Mouse (Mus musculus) E14TG2a.4 (cell line): ENCODE data around the gene Psmb9.

Experiments
- CTCF ChIP-seq: conservative IDR thresholded peaks from 2 replicates; pipeline ENCODE4 v1.5.1; 2014; ENCODE audit warnings: low read length
- NANOG ChIP-seq: IDR thresholded peaks from 2 replicates; pipeline ENCODE4 v1.6.1; 2014; ENCODE audit warnings: borderline replicate concordance, low read length, mixed read lengths
- POU5F1 ChIP-seq: IDR thresholded peaks from 2 replicates; pipeline ENCODE4 v1.6.1; 2014; ENCODE audit warnings: low read length, borderline replicate concordance

DNA sequence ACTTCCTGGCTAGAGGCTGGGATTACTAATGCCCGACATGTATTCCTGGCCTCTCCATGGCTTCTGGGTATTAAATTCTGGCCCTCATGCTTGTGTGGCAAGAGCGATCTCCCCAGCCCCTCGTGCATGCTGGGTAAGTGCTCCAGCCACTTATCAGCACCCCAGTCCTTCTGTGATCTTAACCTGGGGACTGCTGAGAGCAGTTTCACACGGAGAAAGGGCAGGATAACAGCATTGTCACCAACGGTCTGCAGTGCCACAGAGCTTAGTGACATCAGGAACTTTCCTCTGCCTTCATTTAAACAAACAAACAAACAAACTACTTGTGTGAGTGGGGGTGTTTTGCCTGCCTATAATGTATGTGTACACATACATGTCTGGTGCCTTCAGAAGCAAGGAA, 47.3 kb downstream of the Psmb9 start:
- no peak for TF ChIP-seq CTCF
- no peak for TF ChIP-seq POU5F1
- no peak for TF ChIP-seq NANOG
